Mouse (Mus musculus): ENCODE measurements at regions not wholly inside any gene's neighbourhood (a gene's known extent, or its start where the extent isn't known, plus 50 kb on each side); places are given as distances from the start of the nearest gene placed in this dataset.

DNA sequence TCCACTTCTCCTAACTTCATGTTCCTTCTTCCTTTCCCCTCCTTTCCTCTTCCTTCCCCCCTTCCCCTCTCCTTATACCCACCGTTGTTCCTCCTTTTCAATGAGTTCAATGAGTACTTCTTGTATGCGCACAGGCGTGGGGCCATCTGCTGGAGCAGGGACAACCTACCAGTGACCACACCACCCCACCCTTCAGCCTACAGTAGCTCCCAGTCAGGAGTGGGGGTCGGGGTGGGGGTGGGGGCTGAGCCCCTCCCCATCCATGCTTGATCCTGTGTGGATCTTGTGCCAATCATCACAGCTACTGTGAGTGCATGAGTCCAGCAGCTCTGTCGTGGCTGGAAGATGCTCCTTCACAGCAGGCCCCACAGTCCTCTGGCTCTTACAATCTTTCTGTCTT is 143.6 kb downstream of the Chst1 start:
- intact Hi-C loops (cut with DNase I) = no loop called here
- no peak for DNase-seq (ENCODE audit: low spot score in 2 of 2)

DNA sequence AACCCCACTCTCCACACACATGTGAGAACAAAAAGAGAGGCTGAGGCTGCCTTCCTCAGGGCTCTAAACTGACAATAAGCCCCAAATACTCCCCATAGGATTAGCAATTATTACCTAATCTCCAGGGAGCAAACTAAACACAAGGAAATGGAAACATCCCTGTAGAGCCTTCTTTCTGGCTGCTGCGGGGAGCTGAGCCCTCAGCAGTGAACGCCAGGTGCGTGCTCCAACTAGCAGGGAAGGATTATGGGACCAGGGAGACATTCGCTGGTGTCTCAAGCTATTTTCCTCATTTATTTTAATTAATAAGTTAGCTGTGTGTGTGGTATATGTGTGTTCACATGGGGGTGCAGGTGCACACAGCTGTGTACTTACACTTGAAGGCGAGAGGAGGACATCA is 144.4 kb downstream of the Chst1 start:
- intact Hi-C loops (cut with DNase I) = no loop called here
- no peak for DNase-seq (ENCODE audit: low spot score in 2 of 2)

DNA sequence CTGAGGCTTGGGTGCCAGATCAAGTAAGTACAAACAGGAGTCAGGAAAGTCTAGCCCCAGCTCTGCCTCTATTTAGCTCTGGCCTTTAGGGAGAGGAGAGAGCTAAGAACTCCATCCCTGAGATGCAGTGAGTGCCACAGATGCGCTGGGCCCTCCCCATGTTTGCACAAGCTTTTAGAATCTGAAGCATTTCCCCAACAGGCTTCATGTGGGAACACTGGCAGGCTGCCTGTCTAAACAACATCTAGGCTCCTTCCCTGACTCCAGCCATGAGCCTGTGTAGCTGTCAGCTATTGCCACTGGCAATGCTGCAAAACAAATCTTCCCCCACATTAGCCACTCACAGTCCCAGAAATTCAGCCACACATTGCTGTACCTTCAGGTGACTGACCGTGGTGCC is 147.9 kb downstream of the Chst1 start:
- intact Hi-C loops (cut with DNase I) = no loop called here
- no peak for DNase-seq (ENCODE audit: low spot score in 2 of 2)

GRCm38 (mm10) chr2:92750116-92750515 is 150.6 kb downstream of the Chst1 start:
- DNase-seq (ENCODE audit: low spot score in 2 of 2) = no peak
- intact Hi-C loops (cut with DNase I) = no loop called here

- no peak for DNase-seq (ENCODE audit: low spot score in 2 of 2)
- intact Hi-C loops (cut with DNase I) = no loop called here
Measured at GRCm38 (mm10) chr2:92750672-92751071, 151.2 kb downstream of the Chst1 start.

DNA sequence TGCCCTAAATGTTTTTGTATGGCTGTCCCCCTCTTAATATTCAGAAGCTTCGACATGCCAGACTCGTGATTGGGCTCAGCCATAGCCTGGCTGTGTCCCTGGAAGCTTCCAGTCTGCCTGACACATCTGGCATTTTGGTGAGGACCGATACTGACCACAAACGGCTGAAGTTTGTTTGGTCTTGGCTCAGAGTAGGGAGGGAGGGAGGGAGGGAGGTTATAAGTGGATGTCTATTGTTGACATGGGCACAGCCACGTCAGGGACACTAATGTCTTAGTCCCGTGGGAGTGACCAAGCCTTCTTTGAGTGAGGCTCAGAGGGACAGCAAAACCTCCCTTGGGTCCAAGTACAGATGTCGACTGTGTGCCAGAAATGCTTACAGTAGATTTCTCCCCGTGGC is 151.7 kb downstream of the Chst1 start:
- intact Hi-C loops (cut with DNase I) = no loop called here
- no peak for DNase-seq (ENCODE audit: low spot score in 2 of 2)

- intact Hi-C loops (cut with DNase I) = no loop called here
- DNase-seq (ENCODE audit: low spot score in 2 of 2) = no peak
Measured at GRCm38 (mm10) chr2:92752156-92752555, 152.6 kb downstream of the Chst1 start.

GRCm38 (mm10) chr2:92752794-92753193 is 153.3 kb downstream of the Chst1 start:
- no peak for DNase-seq (ENCODE audit: low spot score in 2 of 2)
- intact Hi-C loops (cut with DNase I) = no loop called here

GRCm38 (mm10) chr2:92754505-92755280 is 155.2 kb downstream of the Chst1 start:
- peak in 1 of 2 experiments; percentile 22 for DNase-seq (ENCODE audit: low spot score in 2 of 2)
- intact Hi-C loops (cut with DNase I) = no loop called here

DNA sequence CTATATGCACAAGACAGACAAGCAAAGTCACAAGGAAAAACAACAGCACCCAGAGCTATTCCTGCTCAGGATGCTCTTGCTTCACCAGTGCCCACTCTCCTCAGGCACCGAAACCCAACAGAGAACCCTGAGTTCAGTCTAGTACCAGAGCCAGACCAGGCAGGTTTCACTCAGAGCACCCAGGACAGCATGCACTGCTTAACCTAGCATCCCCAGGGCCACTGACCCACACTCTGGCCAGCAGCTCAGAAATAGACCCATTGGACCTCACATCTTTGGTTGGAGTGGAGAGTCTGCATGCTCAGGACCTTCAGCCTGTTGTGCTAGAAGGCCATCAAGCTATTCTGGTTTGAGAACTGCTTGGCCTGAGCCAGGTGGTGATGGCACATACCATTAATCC is 157.0 kb downstream of the Chst1 start:
- intact Hi-C loops (cut with DNase I) = no loop called here
- no peak for DNase-seq (ENCODE audit: low spot score in 2 of 2)

DNA sequence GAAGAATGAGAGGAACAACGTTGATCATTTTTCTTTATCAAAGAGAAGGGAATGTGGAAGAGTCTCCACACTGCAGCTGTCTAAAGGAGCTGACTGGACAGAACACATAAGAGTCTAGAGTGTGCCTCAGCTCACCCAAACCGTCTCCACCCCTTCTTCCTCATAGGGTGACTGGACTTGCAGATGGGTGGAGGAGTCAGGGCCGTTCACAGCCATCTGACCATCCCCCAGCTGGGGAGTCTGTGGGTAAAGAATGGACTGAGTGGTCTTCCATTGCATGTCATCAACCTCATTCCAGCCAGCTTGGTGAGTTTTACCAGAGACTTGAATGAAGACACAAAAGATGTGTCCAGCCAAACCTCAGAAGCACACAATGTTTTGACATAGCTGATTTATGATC is 156.1 kb upstream of the Syt13 start:
- intact Hi-C loops (cut with DNase I) = no loop called here
- no peak for DNase-seq (ENCODE audit: low spot score in 2 of 2)

GRCm38 (mm10) chr2:92763881-92764635 is 150.8 kb upstream of the Syt13 start:
- peak in 1 of 2 experiments; percentile 25 for DNase-seq (ENCODE audit: low spot score in 2 of 2)

DNA sequence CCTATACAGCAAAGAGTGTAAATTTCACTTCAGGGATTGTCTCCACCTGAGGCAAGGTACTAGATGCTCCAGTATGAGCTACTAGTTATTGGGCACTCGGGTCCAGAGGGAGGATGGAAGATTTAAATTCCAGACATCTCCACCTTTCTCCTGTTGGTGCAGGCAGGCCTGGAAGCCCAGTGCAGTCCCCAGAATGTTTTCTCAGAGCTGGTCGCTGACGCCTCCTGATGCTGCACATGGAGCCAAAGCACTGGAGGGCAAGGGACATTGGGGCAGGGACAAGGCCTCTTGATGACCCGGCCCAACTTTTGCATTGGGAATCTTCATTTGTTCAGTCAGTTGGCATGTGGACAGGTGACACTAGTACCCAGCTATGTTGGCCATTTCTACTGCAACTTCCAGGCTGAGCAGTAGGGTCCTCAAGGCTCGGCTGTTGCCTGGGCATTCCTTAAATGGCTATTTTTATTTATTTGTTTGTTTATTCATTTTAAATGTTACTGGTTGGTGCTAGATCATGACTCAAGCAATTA is 147.4 kb upstream of the Syt13 start:
- intact Hi-C loops (cut with DNase I) = no loop called here
- DNase-seq (ENCODE audit: low spot score in 2 of 2) = no peak

More at GRCm38 (mm10) chr2:92763881-92764635, 150.8 kb upstream of the Syt13 start:
- intact Hi-C loops (cut with DNase I) = no loop called here

DNA sequence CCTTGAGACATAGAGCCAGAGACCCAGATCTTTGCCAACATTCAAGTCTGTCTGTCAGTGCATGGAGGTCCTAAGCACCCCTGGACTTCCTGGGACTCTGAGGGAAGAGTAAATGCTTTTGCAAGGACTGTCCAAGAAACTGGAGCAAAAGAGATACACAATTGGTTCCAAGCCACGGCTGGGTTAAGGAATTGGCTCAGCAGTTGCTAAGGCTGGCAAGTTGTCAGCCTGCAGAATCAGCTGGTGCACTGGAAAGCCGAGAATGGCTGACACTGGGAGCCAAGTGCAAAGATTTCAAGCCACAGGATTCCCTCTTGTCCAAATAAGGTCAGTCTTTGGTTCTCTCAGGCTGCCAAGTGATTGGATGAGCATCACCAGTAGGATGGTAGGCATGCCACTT is 146.8 kb upstream of the Syt13 start:
- DNase-seq (ENCODE audit: low spot score in 2 of 2) = peak in 1 of 2 experiments; percentile 27
- intact Hi-C loops (cut with DNase I) = no loop called here

DNA sequence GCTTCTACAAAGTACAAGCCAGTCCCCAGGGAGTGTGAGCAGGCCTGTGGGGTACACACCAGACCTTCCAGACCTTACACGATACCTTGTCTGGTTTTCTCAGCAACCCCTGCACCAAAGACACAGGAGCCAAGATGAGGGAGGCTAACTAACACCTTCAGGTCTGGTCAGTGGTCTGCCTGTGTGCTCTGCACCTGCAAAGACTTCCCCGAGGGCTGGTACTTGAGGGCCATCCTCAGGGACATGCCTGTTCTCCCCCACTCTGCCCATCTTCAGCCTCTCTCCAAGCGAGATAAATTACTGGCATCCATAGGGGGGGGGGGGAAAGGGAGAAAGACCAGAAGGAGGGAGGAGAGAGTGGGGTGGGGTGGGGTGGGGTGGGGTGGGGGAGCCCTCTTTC is 145.8 kb upstream of the Syt13 start:
- intact Hi-C loops (cut with DNase I) = no loop called here
- no peak for DNase-seq (ENCODE audit: low spot score in 2 of 2)

DNA sequence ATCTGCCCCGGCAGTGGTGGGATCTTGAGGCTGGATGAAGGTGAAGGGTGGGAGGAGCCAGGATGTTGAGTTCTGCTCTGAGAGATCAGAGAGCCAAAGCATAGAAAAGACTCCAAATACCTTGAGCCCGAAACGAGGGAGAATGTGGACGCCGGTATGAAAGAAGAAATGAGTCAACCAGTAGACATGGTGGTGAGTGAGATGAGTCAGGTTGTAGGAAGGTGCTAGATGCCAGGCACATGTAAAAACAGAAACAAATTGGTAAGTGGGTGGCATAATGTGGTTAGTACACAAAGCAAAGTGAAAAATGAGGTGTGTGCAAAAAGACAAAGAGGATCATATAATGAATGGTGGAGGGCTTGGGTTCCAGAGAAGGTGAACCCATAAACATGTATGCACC is 144.8 kb upstream of the Syt13 start:
- intact Hi-C loops (cut with DNase I) = no loop called here

DNA sequence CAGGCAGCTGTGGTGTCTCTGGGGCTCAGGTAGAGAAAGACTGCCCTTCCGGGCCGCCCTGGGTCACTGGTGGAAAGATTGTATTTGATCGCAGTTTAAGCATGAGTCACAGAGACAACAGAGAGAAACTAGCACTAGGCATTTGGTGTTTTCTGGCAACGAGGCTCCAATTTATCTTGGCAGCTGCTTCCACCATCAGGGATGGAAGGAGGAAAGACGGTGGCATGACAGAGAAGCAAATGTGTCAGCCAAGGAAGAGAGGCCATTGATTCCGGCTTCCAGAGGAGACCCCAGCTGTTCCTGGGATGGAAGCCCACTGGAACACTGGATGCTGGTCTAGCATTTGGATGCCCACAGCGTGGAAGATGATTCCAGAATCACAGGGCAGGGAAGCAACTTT is 142.3 kb upstream of the Syt13 start:
- intact Hi-C loops (cut with DNase I) = no loop called here
- peak; percentile 19 to 64 for DNase-seq (ENCODE audit: low spot score in 2 of 2)

More for the DNA sequence above, 144.8 kb upstream of the Syt13 start:
- DNase-seq (ENCODE audit: low spot score in 2 of 2) = peak in 1 of 2 experiments; percentile 59

DNA sequence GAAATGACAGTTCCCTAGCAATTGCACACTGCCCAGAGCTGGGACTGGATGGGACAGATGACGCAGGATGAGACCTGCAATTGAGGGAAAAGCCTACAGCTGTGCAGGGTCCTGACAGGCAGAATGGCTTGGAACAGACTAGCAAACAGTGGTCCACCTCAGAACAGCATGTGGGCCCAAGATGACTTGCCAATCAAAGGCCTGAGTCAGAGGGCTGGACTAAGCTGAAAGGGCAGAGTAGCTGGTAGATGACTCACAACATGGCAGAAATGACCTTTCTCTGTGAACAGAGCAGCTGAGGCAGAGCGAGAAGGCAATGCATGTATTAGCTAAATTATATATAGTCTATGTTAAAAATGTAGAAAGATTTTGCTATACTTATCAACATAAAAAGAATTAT is 138.4 kb upstream of the Syt13 start:
- no peak for DNase-seq (ENCODE audit: low spot score in 2 of 2)
- intact Hi-C loops (cut with DNase I) = no loop called here

- DNase-seq (ENCODE audit: low spot score in 2 of 2) = no peak
Measured at GRCm38 (mm10) chr2:92779101-92779500, 135.8 kb upstream of the Syt13 start.

DNA sequence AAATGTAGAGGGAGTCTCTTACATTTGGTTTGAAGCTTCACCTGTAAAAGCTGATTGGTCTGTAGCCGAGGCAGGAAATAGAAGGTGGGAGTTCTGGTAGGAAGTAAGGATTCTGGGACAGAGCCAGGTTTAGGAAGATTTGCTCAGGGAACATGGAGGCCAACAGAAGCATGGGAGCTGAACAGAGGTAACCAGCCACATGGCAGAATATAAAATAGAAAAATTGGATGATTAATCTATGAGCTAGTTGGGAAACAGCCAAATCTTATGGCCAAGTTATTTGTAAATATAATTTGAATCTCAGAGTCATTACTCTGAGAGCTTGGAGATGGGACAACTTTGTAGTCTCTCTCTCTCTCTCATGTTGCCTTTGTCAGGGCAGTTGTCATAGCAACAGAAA is 134.9 kb upstream of the Syt13 start:
- no peak for DNase-seq (ENCODE audit: low spot score in 2 of 2)
- intact Hi-C loops (cut with DNase I) = no loop called here

More at GRCm38 (mm10) chr2:92779101-92779500, 135.8 kb upstream of the Syt13 start:
- intact Hi-C loops (cut with DNase I) = no loop called here

DNA sequence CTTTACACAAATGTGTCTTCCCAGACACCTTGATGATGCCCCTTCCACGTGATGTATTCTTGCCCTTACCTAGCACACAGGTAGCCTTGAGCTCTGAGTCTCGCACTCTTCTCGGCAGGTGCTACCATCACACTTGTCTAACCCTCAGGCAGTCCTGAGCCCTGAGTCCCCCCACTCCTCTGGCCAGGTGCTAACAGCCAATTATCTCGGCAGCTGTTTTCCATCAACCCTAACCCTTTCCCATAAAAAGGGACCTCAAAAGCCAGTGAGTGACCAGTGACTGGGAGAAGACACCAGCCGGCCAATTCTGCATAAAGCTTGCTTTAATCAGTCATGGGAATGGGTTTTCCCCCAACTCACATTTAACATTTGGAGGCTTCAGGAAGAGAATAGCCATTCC is 133.4 kb upstream of the Syt13 start:
- DNase-seq (ENCODE audit: low spot score in 2 of 2) = no peak
- intact Hi-C loops (cut with DNase I) = no loop called here

Measured in left cerebral cortex, postnatal 25 days (tissue).